Mouse (Mus musculus) adrenal gland, adult 8-10 months (tissue): ENCODE results near the gene Kcnk12. TPM values are rescaled to one million over a fixed set of nuclear protein-coding genes. Genes with fewer than 3 reads are reported as not detected.

Experiments used
- DNase-seq: peaks from one replicate; pipeline ENCODE4 v3.0.0; 2022
- total RNA-seq, 4 experiments: library from RNA; stranded (reverse); gene quantifications; 2 replicates each; pipeline ENCODE4 v1.2.4; 2022

Kcnk12 gene
- total RNA-seq = under 1 TPM; 0.14 to 0.54 (median 0.19) TPM

- DNase-seq = peak; percentile 40
These were observed at the start of gene Kcnk12 for GRCm38 (mm10) chr17:87797688-87798291. TSS of gene Kcnk12 (minus strand) at chr17:87797994.

GRCm38 (mm10) chr17:87842156-87842555 is 44.4 kb upstream of the Kcnk12 start:
- no peak for DNase-seq

- DNase-seq = no peak
These were observed 42.3 kb upstream of the Kcnk12 start for GRCm38 (mm10) chr17:87840079-87840478.

- DNase-seq = no peak
These were observed 37.1 kb upstream of the Kcnk12 start for GRCm38 (mm10) chr17:87834850-87835249.

- no peak for DNase-seq
These were observed 29.1 kb upstream of the Kcnk12 start for GRCm38 (mm10) chr17:87826909-87827308.

- no peak for DNase-seq
These were observed 28.3 kb upstream of the Kcnk12 start for GRCm38 (mm10) chr17:87826036-87826560.

- no peak for DNase-seq
These were observed 27.7 kb upstream of the Kcnk12 start for GRCm38 (mm10) chr17:87825454-87826008.

GRCm38 (mm10) chr17:87823031-87823430 is 25.2 kb upstream of the Kcnk12 start:
- DNase-seq = no peak

GRCm38 (mm10) chr17:87809556-87809955 is 11.8 kb upstream of the Kcnk12 start:
- no peak for DNase-seq

GRCm38 (mm10) chr17:87799948-87800340 is 2.1 kb upstream of the Kcnk12 start:
- no peak for DNase-seq

GRCm38 (mm10) chr17:87799212-87799947 is 1.6 kb upstream of the Kcnk12 start:
- no peak for DNase-seq

- DNase-seq = peak; percentile 54
These were observed 688 bp upstream of the Kcnk12 start for GRCm38 (mm10) chr17:87798423-87798941.

GRCm38 (mm10) chr17:87796881-87797416 is 845 bp downstream of the Kcnk12 start:
- no peak for DNase-seq

- no peak for DNase-seq
These were observed 1.7 kb downstream of the Kcnk12 start for GRCm38 (mm10) chr17:87795927-87796714.

GRCm38 (mm10) chr17:87794801-87795200 is 3.0 kb downstream of the Kcnk12 start:
- DNase-seq = no peak

- DNase-seq = no peak
These were observed 4.5 kb downstream of the Kcnk12 start for GRCm38 (mm10) chr17:87793331-87793730.

- DNase-seq = no peak
These were observed 5.0 kb downstream of the Kcnk12 start for GRCm38 (mm10) chr17:87792623-87793315.

GRCm38 (mm10) chr17:87791517-87792098 is 6.2 kb downstream of the Kcnk12 start:
- DNase-seq = no peak

GRCm38 (mm10) chr17:87790661-87791060 is 7.1 kb downstream of the Kcnk12 start:
- no peak for DNase-seq

- no peak for DNase-seq
These were observed 9.6 kb downstream of the Kcnk12 start for GRCm38 (mm10) chr17:87788216-87788615.

- DNase-seq = no peak
These were observed 10.1 kb downstream of the Kcnk12 start for GRCm38 (mm10) chr17:87787711-87788110.
